Mouse (Mus musculus) cerebellum, adult 2 months (tissue): ENCODE data around the gene Baiap2l1.

ENCODE experiments used
- CTCF ChIP-seq: fragments of 200-500 bp; IDR thresholded peaks from 2 replicates; pipeline ENCODE4 v1.5.1; 2011; ENCODE audit warnings: low read depth, mild to moderate bottlenecking, control low read depth, low read length, moderate library complexity, borderline replicate concordance; ENCODE audit not compliant: insufficient read depth
- POLR2A ChIP-seq: fragments of 200-500 bp; IDR thresholded peaks from 2 replicates; pipeline ENCODE4 v1.6.1; 2011; ENCODE audit warnings: low read length, control low read depth, borderline replicate concordance; ENCODE audit not compliant: insufficient read depth

DNA sequence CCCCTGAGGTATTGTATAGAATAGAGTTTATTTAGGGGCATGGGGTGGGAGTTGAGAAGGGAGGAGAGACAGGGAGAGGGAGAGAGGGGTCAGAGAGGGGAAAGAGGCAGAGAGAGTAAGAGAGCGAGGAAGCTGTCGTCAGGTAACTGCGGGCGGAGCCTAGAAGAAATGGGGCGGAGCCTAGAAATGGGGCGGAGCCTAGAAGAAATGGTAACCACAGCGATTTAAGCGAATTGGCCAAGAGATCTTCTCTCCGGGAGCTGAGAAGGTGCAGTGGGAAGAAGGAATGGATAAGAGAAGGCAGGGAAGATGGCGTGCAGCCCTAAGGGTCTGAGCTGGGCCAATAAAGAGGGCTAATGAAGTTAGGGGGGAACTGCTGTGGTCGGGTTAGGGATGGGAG lies 131.7 kb downstream of the Baiap2l1 start:
- TF ChIP-seq CTCF (no peak), POLR2A (no peak)
